Mouse (Mus musculus) CH12.LX (cell line): Measurements from ENCODE around the gene Plxnb2. TPM values are rescaled to one million over a fixed set of nuclear protein-coding genes. Genes with fewer than 3 reads are reported as not detected.

ENCODE experiments used
- DNase-seq: peaks from one replicate; pipeline ENCODE4 v3.0.0-alpha.2; 2013; ENCODE audit errors: extremely low read depth
- H3K27ac ChIP-seq: 2 replicates; pipeline ENCODE4 v1.5.1; 2012; ENCODE audit warnings: low read depth, mild to moderate bottlenecking, control low read depth, moderate library complexity; ENCODE audit not compliant: insufficient read depth
- H3K27me3 ChIP-seq: replicated peaks from 2 replicates; pipeline ENCODE3; 2012; ENCODE audit warnings: inconsistent platforms
- H3K36me3 ChIP-seq, 2 experiments: replicated peaks in 1 of 2; 2 replicates each; pipeline versions ENCODE3 to v1.6.1; 2012; ENCODE audit warnings: inconsistent platforms in 1 of 2, low read length in 1 of 2, mild to moderate bottlenecking in 1 of 2, mixed read lengths in 1 of 2, moderate library complexity in 1 of 2; ENCODE audit not compliant: control insufficient read depth in 1 of 2, insufficient read depth in 1 of 2
- H3K4me1 ChIP-seq, 2 experiments: 2 replicates each; pipeline ENCODE4 v1.6.1; 2012; ENCODE audit warnings: inconsistent platforms in 1 of 2, moderate library complexity in 1 of 2; ENCODE audit not compliant: insufficient read depth in 2 of 2, control insufficient read depth in 1 of 2
- H3K4me2 ChIP-seq: 2 replicates; pipeline ENCODE4 v1.6.1; 2012; ENCODE audit warnings: low read depth, mild to moderate bottlenecking, control low read depth; ENCODE audit not compliant: poor library complexity, insufficient read depth, severe bottlenecking
- H3K4me3 ChIP-seq, 3 experiments: fragments of 150-350 bp in 1 of 3; sonication (generic) in 1 of 3; replicated peaks in 1 of 3; 2 replicates each; pipeline versions ENCODE3 to v1.5.1; 2011 to 2012; ENCODE audit warnings: low read depth in 2 of 3, low read length in 2 of 3, mild to moderate bottlenecking in 2 of 3, moderate library complexity in 2 of 3, control low read depth in 1 of 3, improper control_type of control experiment in 1 of 3, inconsistent platforms in 1 of 3, mixed read lengths in 1 of 3; ENCODE audit not compliant: poor library complexity in 1 of 3
- H3K79me2 ChIP-seq: replicated peaks from 2 replicates; pipeline ENCODE4 v1.6.1; 2012; ENCODE audit warnings: mild to moderate bottlenecking, moderate library complexity; ENCODE audit not compliant: control insufficient read depth, poor library complexity, insufficient read depth, severe bottlenecking; ENCODE audit errors: extremely low read depth
- H3K9ac ChIP-seq: 2 replicates; pipeline ENCODE4 v1.6.1; 2012; ENCODE audit warnings: low read depth, mild to moderate bottlenecking, control low read depth, moderate library complexity; ENCODE audit not compliant: insufficient read depth
- H3K9me3 ChIP-seq: replicated peaks from 2 replicates; pipeline ENCODE3; 2012; ENCODE audit warnings: low read length, inconsistent platforms, mixed read lengths
- CHD1 ChIP-seq: IDR thresholded peaks from 2 replicates; pipeline ENCODE4 v1.6.1; 2012; ENCODE audit warnings: low read depth, low read length, improper control_type of control experiment, inconsistent platforms
- ELF1 ChIP-seq: IDR thresholded peaks from 2 replicates; pipeline ENCODE4 v1.6.1; 2014; ENCODE audit warnings: low read depth, mild to moderate bottlenecking, inconsistent platforms, low read length, improper control_type of control experiment
- EP300 ChIP-seq: IDR thresholded peaks from 2 replicates; pipeline ENCODE4 v1.6.1; 2011; ENCODE audit warnings: low read length, improper control_type of control experiment
- ETS1 ChIP-seq: conservative IDR thresholded peaks from 2 replicates; pipeline ENCODE4 v1.6.1; 2012; ENCODE audit warnings: low read depth, mild to moderate bottlenecking, inconsistent platforms, low read length, improper control_type of control experiment, moderate library complexity
- GABPA ChIP-seq: IDR thresholded peaks from 2 replicates; pipeline ENCODE4 v1.6.1; 2012; ENCODE audit warnings: low read depth, low read length, improper control_type of control experiment, inconsistent platforms; ENCODE audit not compliant: insufficient replicate concordance
- KAT2A ChIP-seq: IDR thresholded peaks from 2 replicates; pipeline ENCODE4 v1.6.1; 2012; ENCODE audit warnings: low read length, improper control_type of control experiment, inconsistent platforms; ENCODE audit not compliant: insufficient replicate concordance
- MAFK ChIP-seq: IDR thresholded peaks from 2 replicates; pipeline ENCODE4 v1.6.1; 2011; ENCODE audit warnings: low read length, improper control_type of control experiment; ENCODE audit not compliant: insufficient replicate concordance
- MAX ChIP-seq: IDR thresholded peaks from 2 replicates; pipeline ENCODE4 v1.6.1; 2011; ENCODE audit warnings: low read length, improper control_type of control experiment
- MEF2A ChIP-seq: IDR thresholded peaks from 2 replicates; pipeline ENCODE4 v1.6.1; 2014; ENCODE audit warnings: low read depth, mild to moderate bottlenecking, inconsistent platforms, low read length, improper control_type of control experiment, borderline replicate concordance
- MYC ChIP-seq: IDR thresholded peaks from 2 replicates; pipeline ENCODE4 v1.6.1; 2011; ENCODE audit warnings: low read depth, mild to moderate bottlenecking, improper control_type of control experiment, low read length
- NELFE ChIP-seq: IDR thresholded peaks from 2 replicates; pipeline ENCODE4 v1.6.1; 2011; ENCODE audit warnings: low read depth, low read length, improper control_type of control experiment
- POLR2AphosphoS2 ChIP-seq: IDR thresholded peaks from 2 replicates; pipeline ENCODE4 v1.6.1; 2011; ENCODE audit warnings: low read depth, low read length, improper control_type of control experiment
- RCOR1 ChIP-seq: conservative IDR thresholded peaks from 2 replicates; pipeline ENCODE4 v1.6.1; 2012; ENCODE audit warnings: low read depth, mild to moderate bottlenecking, inconsistent platforms, low read length, improper control_type of control experiment
- SMC3 ChIP-seq: IDR thresholded peaks from 2 replicates; pipeline ENCODE4 v1.6.1; 2011; ENCODE audit warnings: low read depth, low read length, improper control_type of control experiment
- UBTF ChIP-seq: IDR thresholded peaks from 2 replicates; pipeline ENCODE4 v1.6.1; 2012; ENCODE audit warnings: low read depth, mild to moderate bottlenecking, inconsistent platforms, low read length, improper control_type of control experiment, moderate library complexity
- USF2 ChIP-seq: conservative IDR thresholded peaks from 2 replicates; pipeline ENCODE4 v1.6.1; 2011; ENCODE audit warnings: low read depth, low read length, improper control_type of control experiment
- ZC3H11A ChIP-seq: IDR thresholded peaks from 2 replicates; pipeline ENCODE4 v1.6.1; 2012; ENCODE audit warnings: low read depth, mild to moderate bottlenecking, inconsistent platforms, low read length, improper control_type of control experiment
- ZKSCAN1 ChIP-seq: IDR thresholded peaks from 2 replicates; pipeline ENCODE4 v1.6.1; 2012; ENCODE audit warnings: low read depth, inconsistent platforms, low read length, improper control_type of control experiment, borderline replicate concordance
- ZMIZ1 ChIP-seq: IDR thresholded peaks from 2 replicates; pipeline ENCODE4 v1.6.1; 2012; ENCODE audit warnings: low read depth, mild to moderate bottlenecking, inconsistent platforms, low read length, improper control_type of control experiment
- ZNF384 ChIP-seq: IDR thresholded peaks from 2 replicates; pipeline ENCODE4 v1.6.1; 2012; ENCODE audit warnings: low read depth, low read length, improper control_type of control experiment, inconsistent platforms
- dilution Hi-C: fragments of 300-500 bp; cut with MboI; formaldehyde crosslinking; loops from 2 replicates; pipeline ENCODE4 v1.14.3; 2020; ENCODE audit warnings: low sequenced_read_pairs; ENCODE audit not compliant: extremely low pct_unique_long_range_greater_than_20kb, extremely low pct_ligation_motif_present
- in situ Hi-C: fragments of 300-500 bp; cut with MboI; formaldehyde crosslinking; loops from 3 replicates; pipeline ENCODE4 v1.14.3; 2019; ENCODE audit warnings: low sequenced_read_pairs, low pct_ligation_motif_present, low pct_unique_long_range_greater_than_20kb, mixed read lengths
- polyA plus RNA-seq: library from polyadenylated mRNA; unstranded; fragments of >175 nt; gene quantifications from 2 replicates; pipeline ENCODE4 v1.2.1, GENCODE M21; 2012; ENCODE audit warnings: low read depth; ENCODE audit not compliant: insufficient read length
- total RNA-seq, 2 experiments: library from RNA; depleted of rRNA; stranded (reverse); fragments of 300-350 nt in 1 of 2; fragments of >200 nt in 1 of 2; gene quantifications; 2 replicates each; pipeline ENCODE4 v1.2.3; 2012 to 2014

Gene Plxnb2
- total and polyA plus RNA-seq, 3 experiments = 2.9 to 51.5 (median 4.5) TPM

DNA sequence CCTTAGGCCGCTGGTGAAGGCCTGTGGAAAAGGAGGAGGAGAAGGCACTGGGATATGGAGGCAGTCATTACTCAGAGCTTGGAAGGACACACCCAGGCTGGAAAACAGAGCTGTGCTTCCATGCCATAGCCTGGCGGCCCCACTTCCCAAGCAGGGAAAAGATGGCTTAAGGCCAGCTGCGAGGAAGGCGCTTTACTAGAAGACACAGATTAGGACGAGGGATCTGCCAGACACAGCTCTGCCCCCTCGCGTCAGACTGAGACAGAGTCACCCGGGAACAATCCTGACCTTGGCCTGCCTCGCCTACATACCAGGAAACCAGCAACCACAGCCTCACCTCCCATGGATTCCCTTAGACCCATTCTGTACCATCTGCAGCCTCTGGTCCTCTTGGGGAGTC, 70.4 kb downstream of the Plxnb2 start:
- Histone ChIP-seq H3K36me3 (peaks cover 69 to 93% of the 10 kb centered on the region in 2 experiments), H3K9ac (no peak overlapping the region), H3K9me3 (no peaks in the 10 kb centered on the region), H3K79me2 (no peaks in the 10 kb centered on the region), H3K4me2 (no peak overlapping the region), H3K27me3 (no peaks in the 10 kb centered on the region), H3K4me3 (no peak overlapping the region), H3K27ac (no peak overlapping the region), H3K4me1 (no peaks in the 10 kb centered on the region)
- dilution Hi-C loops = no loop called here
- in situ Hi-C loops = loop anchor here (25.0 kb wide), 1 partner anchor 252 kb away; the partner anchor contains the start of genes Lmf2, Ncaph2 and Sco2
- DNase-seq = no peak
- no peak for TF ChIP-seq USF2

DNA sequence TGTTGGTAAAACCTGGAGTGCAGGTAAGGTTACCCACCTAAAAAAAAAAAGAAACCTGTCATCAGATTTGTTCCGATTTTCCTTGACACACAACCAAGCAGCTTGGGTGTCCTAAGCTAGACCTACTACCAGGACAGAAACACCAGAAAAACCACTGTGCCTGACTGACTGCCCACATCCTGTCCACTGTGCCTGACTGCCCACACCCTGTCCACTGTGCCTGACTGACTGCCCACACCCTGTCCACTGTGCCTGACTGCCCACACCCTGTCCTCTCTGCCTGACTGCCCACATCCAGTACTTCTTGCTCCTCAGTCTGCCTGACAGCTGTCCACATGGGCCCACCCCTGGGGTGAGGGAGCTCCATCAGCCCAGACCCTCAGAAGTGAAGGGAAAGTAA, 73.6 kb downstream of the Plxnb2 start:
- H3K9me3 ChIP-seq = no peaks in the 10 kb centered on the region
- dilution Hi-C loops (no loop called here), in situ Hi-C loops (loop anchor here (25.0 kb wide), 1 partner anchor 255 kb away; the partner anchor contains the start of genes Lmf2, Ncaph2 and Sco2)
- H3K9ac ChIP-seq = no peak overlapping the region
- H3K27ac ChIP-seq = no peak overlapping the region
- H3K4me2 ChIP-seq = no peak overlapping the region
- no peak overlapping the region for H3K4me3 ChIP-seq
- no peaks in the 10 kb centered on the region for H3K79me2 ChIP-seq
- H3K27me3 ChIP-seq = no peaks in the 10 kb centered on the region
- no peaks in the 10 kb centered on the region for H3K4me1 ChIP-seq
- no peak for DNase-seq
- no peak for TF ChIP-seq ZNF384
- TF ChIP-seq SMC3 = no peak
- no peak for TF ChIP-seq EP300
- TF ChIP-seq, all 38 proteins: peak for 0
- H3K36me3 ChIP-seq = peaks cover 87 to 98% of the 10 kb centered on the region in 2 experiments

DNA sequence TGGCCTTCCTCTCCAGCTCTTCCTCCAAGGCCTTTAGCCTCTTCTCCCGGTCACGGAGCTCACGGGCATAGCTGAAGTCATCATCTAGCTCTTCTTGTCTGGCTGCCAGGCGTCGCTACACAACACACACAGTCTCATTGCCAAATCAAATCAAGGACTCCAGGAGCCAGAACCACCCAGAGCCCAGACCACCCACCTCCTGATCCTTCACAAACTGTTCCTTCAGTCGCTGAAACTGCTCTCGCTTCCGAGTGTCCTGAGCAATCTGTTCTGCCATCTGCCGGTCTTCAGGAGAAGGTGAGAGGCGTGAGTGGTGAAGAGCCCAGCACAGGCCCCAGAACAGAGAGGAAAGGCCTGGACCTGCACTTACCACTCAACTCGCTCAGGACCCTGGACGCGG, 74.5 kb downstream of the Plxnb2 start:
- TF ChIP-seq ZKSCAN1 (no peak), ZC3H11A (no peak), MAX (no peak), UBTF (no peak), NELFE (no peak), ZMIZ1 (no peak), ZNF384 (no peak), GABPA (no peak), MAFK (no peak), ETS1 (no peak), MEF2A (no peak), MYC (no peak), ELF1 (no peak), POLR2AphosphoS2 (no peak), USF2 (no peak), EP300 (no peak), RCOR1 (no peak), KAT2A (no peak), CHD1 (no peak)
- Histone ChIP-seq H3K9me3 (no peaks in the 10 kb centered on the region), H3K27ac (no peak overlapping the region), H3K27me3 (no peaks in the 10 kb centered on the region), H3K4me3 (no peak overlapping the region), H3K79me2 (no peaks in the 10 kb centered on the region), H3K9ac (no peak overlapping the region), H3K36me3 (peaks cover 91 to 99% of the 10 kb centered on the region in 2 experiments), H3K4me1 (no peaks in the 10 kb centered on the region), H3K4me2 (no peak overlapping the region)
- in situ Hi-C loops (loop anchor here (25.0 kb wide), 1 partner anchor 256 kb away; the partner anchor contains the start of genes Lmf2, Ncaph2 and Sco2), dilution Hi-C loops (no loop called here)
- no peak for DNase-seq
